Mouse (Mus musculus): Measurements from ENCODE around the gene Nit2.

DNA sequence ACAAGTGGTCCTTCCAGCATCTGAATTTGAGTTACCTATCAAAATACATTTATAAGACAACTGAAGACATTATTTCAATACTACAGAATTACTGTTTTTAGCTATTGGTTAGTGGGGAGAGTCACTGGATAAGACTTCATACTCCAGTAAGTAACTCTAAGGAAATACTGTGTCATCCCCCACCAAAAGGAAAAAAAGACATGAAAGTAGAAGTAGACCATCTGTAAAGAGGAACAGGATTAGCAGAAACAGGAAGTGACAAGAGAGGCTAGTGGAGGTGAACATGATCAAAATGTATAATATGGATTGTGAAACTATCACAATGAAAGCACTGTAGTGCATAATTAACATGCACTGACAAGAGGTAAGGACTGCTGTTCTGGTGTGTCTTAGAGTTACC, 48.8 kb upstream of the Nit2 start:
- TF ChIP-seq POLR2A (IDR thresholded peaks at IDR 0.05; ENCODE audit: insufficient read length, low read depth) (no peak), SRF (IDR thresholded peaks at IDR 0.05; ENCODE audit: control insufficient read depth, insufficient read length, low read depth) (no peak), MAX (IDR thresholded peaks at IDR 0.05; ENCODE audit: low read depth) (no peak)
